Mouse (Mus musculus): Measurements from ENCODE around the gene Slc28a3.

Slc28a3 gene

GRCm38 (mm10) chr13:58521331-58522030, 89.2 kb downstream of the Slc28a3 start:
- no peak for DNase-seq

DNA sequence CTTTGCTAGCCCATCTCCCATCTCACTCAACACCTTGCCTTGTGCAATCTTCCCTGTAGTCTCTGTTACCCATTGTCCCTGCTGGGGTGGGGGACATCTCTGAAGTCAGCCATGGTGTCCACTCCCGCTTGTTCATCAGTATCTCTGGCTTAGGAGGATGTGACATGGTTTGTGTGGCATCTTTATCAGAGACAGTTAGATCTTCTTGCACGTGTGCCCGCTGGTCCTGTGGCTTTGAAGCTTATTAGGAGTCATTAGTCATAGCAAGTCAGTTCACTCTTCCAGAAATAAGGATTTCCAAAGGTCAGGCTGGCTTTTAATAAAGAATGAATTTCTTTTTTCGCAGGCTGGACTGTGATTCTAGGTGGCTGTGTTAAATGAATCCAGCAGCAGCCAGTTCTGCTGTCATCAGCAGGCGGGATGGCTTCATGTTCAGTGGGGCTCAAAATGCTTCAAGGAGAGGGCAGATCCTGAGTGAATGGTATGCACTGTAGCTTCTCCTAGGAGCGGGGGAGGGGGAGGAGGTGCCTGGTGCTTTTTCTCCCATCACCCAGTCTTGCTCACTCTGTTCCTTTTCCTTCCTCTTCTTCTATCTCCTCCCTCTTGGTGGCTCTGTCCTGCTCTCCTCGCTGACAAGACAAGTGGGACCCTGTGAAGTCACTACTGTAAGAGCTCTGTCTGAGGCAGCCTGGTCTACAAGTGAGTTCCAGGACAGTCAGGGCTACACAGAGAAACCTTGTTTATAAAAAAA, 89.9 kb downstream of the Slc28a3 start:
- no peak for DNase-seq

DNA sequence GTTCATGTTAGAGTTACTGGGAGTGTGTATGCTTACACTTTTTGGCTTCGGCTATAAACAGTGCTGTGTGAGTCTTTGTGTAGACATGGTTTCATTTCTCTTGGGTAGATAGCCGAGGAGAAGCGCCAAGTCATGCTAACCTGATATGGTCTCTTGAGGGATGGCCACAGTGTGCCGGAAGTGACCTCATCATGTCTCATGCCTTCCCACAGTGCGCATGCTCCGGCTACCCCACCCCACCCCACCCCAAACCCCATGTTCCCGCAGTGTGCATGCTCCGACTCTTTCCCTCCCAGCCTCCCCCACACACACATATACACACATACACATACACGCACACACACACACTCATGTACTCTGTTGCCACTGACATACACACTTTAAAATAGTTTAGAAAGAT, 90.6 kb downstream of the Slc28a3 start:
- DNase-seq, result no peak

DNA sequence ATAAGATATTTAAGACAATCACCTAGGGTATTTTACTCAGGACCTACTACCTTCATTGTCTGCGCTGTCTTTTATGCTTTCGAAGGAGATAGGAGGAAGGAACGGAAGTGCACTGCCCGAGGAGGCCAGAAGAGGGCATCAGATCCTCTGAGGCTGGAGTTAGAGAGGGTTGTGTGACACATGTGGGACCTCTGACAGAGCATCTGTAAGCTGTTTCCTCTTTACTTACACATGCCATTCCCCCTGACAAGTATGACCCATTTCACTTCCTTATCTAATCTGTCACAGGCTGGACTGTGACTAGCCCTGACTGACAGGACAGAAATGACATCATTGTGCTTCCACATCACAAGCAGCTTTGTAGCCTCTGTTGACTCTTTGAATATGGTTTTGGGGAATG, 94.4 kb downstream of the Slc28a3 start:
- DNase-seq, result no peak

- DNase-seq, result no peak
These were observed 95.0 kb downstream of the Slc28a3 start for GRCm38 (mm10) chr13:58515635-58516034.

DNA sequence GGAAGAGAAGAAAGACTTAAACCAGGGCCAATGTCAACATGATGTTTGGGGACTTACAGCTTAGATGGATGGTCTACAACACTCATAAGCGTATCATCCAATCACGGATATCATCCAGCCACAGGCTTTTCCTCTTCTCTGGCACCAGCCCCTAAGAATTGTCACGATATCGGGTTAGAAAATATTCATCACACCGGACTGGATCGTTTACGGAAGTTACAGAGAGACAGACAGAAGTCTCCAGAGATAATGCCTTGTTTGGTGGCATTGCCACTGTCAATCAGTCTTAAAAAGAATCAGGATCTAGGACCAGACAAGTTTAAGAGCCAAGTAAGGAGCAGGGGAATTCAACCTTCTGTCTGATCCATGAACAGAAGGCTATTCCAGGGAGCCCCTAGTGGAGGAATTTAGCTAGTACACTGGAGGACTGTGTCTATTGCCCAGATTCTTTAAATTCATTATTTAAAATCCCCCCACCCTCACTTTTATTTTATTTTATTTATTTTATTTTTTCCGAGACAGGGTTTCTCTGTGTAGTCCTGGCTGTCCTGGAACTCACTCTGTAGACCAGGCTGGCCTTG, 96.4 kb downstream of the Slc28a3 start:
- no peak for DNase-seq

DNA sequence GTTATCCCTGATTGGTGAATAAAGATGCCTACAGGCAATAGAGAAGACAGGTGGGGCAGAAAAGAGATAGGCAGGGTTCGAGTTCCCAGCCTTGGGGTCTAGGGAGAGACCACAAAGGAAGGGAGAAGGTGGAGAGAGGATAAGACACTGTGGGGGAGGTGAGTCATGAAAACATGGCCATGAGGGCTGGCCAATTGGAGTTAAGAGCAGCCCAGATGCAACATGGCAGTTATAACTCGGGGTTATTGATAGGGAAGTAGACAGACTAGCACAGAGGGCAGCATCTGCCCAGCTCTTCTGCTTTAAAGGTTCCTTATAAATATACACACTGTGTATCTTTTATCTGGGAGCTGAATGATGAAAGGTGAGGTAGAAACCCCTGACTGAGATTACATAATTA, 98.8 kb downstream of the Slc28a3 start:
- no peak for DNase-seq

DNA sequence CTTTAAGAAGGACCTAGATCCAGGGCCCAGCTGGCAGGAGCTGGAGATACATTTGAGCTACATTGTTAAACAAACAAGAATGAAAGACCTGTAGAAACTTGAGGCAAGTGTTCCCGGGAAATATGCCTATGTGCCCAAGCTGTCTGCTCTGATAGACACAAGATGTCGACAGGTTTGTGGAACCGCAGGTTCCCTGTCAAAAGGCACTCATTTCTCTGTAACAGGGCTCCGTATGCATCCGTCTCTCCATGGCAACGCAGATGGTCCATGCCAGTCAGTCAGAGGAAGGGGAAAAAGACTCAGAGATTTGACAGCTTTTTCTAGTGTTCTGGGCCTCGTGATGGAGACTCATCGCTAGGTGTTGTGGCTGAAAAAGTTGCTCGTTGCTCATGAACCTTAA, 99.4 kb downstream of the Slc28a3 start:
- DNase-seq, result no peak

DNA sequence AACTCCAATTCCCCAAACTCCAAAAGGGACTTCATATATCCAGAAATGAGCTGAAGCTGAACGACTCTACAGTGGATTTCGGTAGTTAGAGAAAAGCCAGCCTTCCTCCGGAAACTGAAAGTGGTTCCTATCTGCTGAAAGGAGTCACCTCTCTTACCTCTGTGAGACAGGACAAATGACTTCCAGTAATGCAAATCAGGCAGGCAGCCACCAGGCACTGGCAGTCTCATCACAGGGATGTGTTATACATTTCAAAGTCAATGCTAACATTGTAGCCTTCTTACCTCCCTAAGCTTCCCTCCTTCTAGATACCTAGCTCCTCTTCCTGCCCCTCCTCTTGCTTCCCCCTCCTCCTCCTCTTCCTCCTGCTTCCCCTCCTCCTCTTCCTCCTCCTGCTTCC, 101.4 kb downstream of the Slc28a3 start:
- no peak for DNase-seq

DNA sequence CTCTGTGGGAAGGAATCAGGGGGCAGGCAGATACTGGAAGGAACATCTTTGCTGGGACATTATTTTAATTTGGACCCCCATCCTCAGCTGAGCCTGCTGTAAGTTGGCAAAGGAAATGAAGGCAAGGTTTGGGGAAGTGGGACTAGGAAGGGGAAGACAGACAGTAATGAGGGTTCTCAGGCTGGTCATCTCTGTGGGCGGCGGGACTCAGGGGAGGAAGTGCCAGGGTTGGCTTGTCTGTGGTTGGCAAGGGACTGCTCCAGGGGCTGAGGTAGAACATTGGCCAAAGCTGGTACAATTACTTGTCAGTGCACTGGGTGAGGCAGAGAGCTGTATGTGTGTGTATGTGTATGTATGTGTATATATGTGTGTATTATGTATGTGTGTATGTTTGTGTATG, 107.1 kb downstream of the Slc28a3 start:
- no peak for DNase-seq

DNA sequence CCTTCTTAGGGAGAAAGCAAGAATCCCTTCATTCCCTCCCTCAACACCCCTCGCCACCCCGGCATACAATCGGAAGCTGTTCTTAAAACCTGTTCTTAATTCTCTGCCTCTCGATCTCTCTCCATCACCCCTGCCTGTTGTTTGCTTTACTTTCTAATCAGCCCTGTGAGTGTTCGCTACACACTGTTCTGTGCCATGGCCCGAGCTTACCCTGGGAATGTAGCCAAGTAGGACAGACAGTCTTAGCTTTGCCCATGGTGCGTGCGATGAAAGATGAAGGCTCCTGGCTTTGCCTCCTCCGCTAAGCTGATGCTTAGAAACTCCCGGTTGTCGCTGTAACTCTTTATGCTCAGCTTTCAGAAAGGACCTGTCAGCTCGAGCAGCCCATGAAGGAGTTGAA, 112.9 kb downstream of the Slc28a3 start:
- DNase-seq, result peak; percentile 7
